Mouse (Mus musculus) hindbrain, embryonic 10.5 days (tissue): ENCODE results near the gene Fam213a. TPM values are rescaled to one million over a fixed set of nuclear protein-coding genes. Genes with fewer than 3 reads are reported as not detected.

ENCODE experiments used
- DNase-seq: peaks from one replicate; pipeline ENCODE4 v3.0.0-alpha.2; 2017; ENCODE audit warnings: low spot score
- H3K27ac ChIP-seq: fragments of 300-500 bp; sonication (generic); 2 replicates; pipeline ENCODE4 v1.5.1; 2016; ENCODE audit warnings: mild to moderate bottlenecking, moderate library complexity
- H3K27me3 ChIP-seq: fragments of 300-500 bp; sonication (generic); 2 replicates; pipeline ENCODE4 v1.6.1; 2016; ENCODE audit warnings: mild to moderate bottlenecking; ENCODE audit not compliant: poor library complexity, insufficient read depth, severe bottlenecking
- H3K36me3 ChIP-seq: fragments of 300-500 bp; sonication (generic); 2 replicates; pipeline ENCODE4 v1.6.1; 2016; ENCODE audit warnings: mild to moderate bottlenecking, moderate library complexity
- H3K4me1 ChIP-seq: fragments of 300-500 bp; sonication (generic); replicated peaks from 2 replicates; pipeline ENCODE4 v1.6.1; 2016; ENCODE audit warnings: mild to moderate bottlenecking
- H3K4me3 ChIP-seq: fragments of 300-500 bp; sonication (generic); 2 replicates; pipeline ENCODE4 v1.5.1; 2016; ENCODE audit warnings: mild to moderate bottlenecking, moderate library complexity
- H3K9me3 ChIP-seq: fragments of 300-500 bp; sonication (generic); 2 replicates; pipeline ENCODE4 v1.6.1; 2016; ENCODE audit warnings: mild to moderate bottlenecking, moderate library complexity
- WGBS: fragments of 180-500 bp; shearing (Covaris S2); methylation state at CpG from one replicate; pipeline ENCODE4 v1.1.7; 2016; 5-methylcytosine and 5-hydroxymethylcytosine counted together
- polyA plus RNA-seq: library from polyadenylated mRNA; unstranded; fragments of >200 nt; fragmentation: Nextera tagmentation; extraction: Ambion mirVana; gene quantifications from 2 replicates; pipeline ENCODE4 v1.2.1, GENCODE M21; 2016

The Fam213a gene
- polyA plus RNA-seq, 1 experiment from 2014 or later: 45.2 TPM

DNA sequence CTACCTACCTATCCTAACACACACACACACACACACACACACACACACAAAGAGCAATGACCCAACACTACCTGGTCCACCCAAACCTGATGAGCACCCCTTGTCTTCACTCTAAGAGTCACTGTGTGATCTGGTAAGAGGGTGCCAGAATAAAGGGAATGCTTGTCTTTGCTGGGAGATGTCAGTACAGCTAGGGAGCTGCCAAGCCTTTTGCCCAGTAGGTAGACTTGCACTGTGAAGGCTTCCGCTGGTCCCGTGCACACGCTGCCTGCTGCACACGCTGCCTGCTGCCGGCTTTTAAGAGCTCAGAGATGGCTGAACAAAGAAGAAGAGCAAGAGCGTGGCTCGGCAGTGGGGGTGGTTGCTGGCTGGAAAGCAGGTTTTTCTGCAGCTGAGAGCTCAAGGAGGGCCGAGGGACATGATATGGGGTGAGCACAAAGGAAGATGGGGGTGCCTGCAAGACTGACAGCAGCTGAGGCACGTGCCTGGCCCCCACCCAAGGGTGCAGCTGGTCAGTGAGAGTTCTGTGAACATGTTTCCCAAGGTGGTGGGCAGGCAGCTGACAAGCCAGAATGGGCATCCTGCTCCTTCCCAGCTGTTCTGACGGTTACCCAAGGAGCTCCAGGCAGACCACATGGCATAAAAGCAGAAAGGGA is 57.9 kb downstream of the Fam213a start:
- Histone ChIP-seq H3K27me3 (no peaks in the 10 kb centered on the region), H3K36me3 (no peaks in the 10 kb centered on the region; the same call in 1 of the 2 replicates), H3K4me1 (peaks cover 91% of the 10 kb centered on the region), H3K9me3 (no peaks in the 10 kb centered on the region), H3K4me3 (peak overlapping the region; percentile 40), H3K27ac (peak overlapping the region; percentile 99)
- WGBS: 13% methylated on average over 10 of the region's 10 CpGs
- DNase-seq: no peak

DNA sequence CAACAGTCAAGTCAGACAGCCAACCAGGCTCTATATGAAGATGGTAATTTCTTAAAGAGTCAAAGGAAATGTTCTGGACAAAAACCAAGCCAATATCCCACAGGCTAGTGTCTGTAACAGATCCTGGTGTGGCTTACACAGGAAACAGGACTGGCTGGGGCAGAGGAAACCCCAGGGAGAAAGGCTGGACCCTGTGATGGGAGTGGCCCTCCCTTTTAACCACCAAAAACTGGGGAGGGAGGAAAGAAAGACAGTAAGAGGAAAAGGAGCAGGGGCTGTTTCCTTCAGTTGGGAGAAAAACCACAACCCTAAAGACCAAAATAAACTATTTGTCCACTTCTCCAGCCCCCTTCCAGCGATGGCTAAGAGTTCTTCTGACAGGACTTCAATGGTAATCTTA is 58.4 kb downstream of the Fam213a start:
- Histone ChIP-seq H3K27ac (peak overlapping the region; percentile 99), H3K4me3 (peak overlapping the region; percentile 40; the same call in 1 of the 2 replicates), H3K4me1 (peaks cover 93% of the 10 kb centered on the region), H3K27me3 (no peaks in the 10 kb centered on the region), H3K36me3 (no peaks in the 10 kb centered on the region; the same call in 1 of the 2 replicates), H3K9me3 (no peaks in the 10 kb centered on the region)
- no peak for DNase-seq
- WGBS: 77% methylated on average over 1 of the region's 1 CpGs

DNA sequence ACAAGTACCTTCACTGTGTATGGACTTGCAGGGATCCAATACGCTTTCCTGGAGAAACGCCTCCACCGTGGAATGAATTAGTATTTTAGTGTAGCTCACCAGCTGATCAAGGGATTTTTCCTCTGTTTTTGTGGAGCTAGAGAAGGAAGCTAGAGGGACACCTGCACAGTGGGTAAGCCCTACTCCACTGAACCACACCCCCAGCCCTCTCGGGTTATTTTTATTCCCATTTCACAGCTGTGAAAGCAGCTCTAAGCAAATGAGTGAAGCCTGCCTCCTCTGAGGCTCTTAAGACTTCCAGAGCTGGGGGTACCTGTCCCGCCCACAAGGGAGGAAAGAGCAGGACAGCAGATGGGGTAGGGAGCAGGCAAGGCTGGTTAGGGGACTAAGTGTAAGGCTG is 60.2 kb downstream of the Fam213a start:
- no peaks in the 10 kb centered on the region for H3K27me3 ChIP-seq
- peak overlapping the region; percentile 99 for H3K27ac ChIP-seq
- 77% methylated on average over 5 of the region's 5 CpGs for WGBS
- H3K36me3 ChIP-seq: peaks cover 7% of the 10 kb centered on the region
- DNase-seq: no peak
- no peak overlapping the region for H3K4me3 ChIP-seq
- H3K4me1 ChIP-seq: peaks cover 93% of the 10 kb centered on the region
- H3K9me3 ChIP-seq: no peaks in the 10 kb centered on the region

DNA sequence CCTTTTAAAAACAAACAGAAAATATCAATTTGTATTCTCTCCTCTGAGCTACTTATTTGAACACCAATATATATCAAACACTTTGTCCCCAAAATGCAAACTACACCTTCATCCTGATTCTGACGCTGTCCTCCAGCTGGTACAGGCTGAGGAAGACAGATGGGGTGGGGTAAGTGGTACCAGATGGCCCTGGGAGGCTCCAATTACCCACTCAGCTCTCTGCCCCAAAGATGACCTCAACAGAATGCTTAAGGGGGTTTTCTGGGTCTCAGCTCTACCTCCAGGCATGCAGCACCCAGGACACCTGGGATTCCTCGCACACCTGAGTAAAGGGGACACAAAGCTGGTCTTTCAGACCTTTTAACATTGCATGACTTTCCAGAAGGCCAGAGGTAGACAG is 60.9 kb downstream of the Fam213a start:
- Histone ChIP-seq H3K9me3 (no peaks in the 10 kb centered on the region), H3K4me1 (peaks cover 92% of the 10 kb centered on the region), H3K36me3 (peaks cover 13% of the 10 kb centered on the region), H3K27ac (peak overlapping the region; percentile 99; the same call in 1 of the 2 replicates), H3K27me3 (no peaks in the 10 kb centered on the region), H3K4me3 (no peak overlapping the region)
- DNase-seq: peak; percentile 51
- WGBS: 46% methylated on average over 2 of the region's 2 CpGs

DNA sequence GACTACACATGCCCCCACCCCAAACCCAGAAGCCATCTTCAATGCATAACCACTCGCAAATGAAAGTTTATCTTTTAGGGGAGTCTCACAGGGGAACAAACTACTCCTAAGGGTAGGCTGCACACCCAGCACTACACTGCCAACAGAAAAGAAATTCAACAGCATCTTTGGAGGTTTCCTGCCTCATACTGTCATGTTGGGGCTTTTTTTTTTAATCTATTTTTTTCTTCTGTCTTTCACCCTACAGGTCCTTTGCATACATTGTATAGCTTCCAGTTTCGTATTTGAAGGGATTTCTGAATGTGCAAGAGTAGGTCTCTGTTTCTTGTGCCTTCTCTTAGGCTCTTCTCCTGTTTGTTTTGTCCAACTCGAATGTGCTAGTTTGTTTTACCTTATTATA is 61.3 kb downstream of the Fam213a start:
- no peaks in the 10 kb centered on the region for H3K27me3 ChIP-seq
- peak overlapping the region; percentile 63 for H3K27ac ChIP-seq
- DNase-seq: no peak
- no peaks in the 10 kb centered on the region for H3K9me3 ChIP-seq
- H3K4me1 ChIP-seq: peaks cover 90% of the 10 kb centered on the region
- no peak overlapping the region for H3K4me3 ChIP-seq
- peaks cover 18% of the 10 kb centered on the region for H3K36me3 ChIP-seq
- 78% methylated on average over 3 of the region's 3 CpGs for WGBS

DNA sequence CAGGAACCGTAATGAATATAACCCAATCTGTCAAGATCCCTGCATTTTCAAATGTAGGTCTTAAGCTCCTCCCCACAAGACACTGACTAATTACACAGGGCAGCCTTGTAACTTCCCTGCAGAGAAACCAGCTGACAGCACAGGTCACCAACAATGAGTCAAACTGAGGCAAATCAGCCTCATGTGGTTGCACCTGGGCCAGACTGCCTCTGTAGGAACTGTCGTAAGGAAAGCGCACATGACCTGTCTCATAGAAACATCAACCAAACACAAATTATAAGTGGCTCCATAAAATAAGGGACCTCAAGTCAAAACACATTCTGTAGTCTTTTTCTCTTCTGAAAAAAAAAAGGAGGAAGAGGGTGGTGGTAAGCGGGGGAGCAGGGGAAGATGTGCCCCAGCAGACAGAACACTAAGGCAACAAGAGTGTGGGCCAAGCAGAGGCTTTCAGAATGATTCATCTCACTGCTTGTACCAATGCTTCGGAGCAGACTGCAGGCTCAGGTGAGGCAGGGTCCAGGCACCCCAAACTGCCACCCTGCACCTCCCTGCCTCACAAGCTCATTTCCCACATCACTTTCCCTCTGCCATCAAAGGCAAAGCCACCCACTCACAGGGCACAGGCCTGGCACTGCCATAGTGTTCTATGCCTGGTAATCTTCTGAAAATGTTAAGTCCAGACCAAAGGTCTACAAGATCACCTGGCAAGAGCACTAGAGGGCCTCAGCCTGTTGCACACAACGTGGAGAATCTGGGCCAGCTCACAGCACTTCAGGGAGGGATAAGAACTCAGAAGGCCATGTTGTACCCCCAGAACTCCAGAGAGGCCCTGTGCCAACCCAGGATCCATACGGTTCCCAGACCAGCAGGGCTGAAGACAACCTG is 63.6 kb downstream of the Fam213a start:
- peaks cover 34% of the 10 kb centered on the region for H3K36me3 ChIP-seq
- H3K27ac ChIP-seq: peak overlapping the region; percentile 76
- no peaks in the 10 kb centered on the region for H3K9me3 ChIP-seq
- no peak overlapping the region for H3K4me3 ChIP-seq
- WGBS: 81% methylated on average over 7 of the region's 7 CpGs
- H3K27me3 ChIP-seq: no peaks in the 10 kb centered on the region
- H3K4me1 ChIP-seq: peaks cover 67% of the 10 kb centered on the region
- DNase-seq: no peak

DNA sequence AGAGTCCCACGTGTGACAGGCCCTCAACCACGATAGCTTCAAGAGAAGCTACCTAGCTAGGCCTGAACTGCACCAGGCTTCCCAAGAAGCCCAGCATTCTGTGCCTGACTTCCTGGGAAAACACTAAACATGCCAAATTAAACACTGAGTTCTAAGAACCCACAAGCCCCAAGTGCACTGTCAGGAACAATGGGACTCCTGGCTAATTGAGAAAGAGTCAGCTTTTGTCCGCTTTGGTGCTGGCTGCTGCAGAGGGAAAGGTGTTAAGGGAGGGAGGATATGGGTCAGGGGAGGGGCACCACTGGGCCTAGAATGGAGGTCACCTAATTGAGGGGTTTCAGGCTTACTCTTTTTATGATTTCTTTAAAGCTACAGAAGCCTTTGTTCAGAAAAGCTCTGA is 64.5 kb downstream of the Fam213a start:
- Histone ChIP-seq H3K4me1 (peaks cover 58% of the 10 kb centered on the region), H3K9me3 (no peaks in the 10 kb centered on the region), H3K36me3 (peaks cover 39% of the 10 kb centered on the region), H3K27ac (peak overlapping the region; percentile 76), H3K4me3 (no peak overlapping the region), H3K27me3 (no peaks in the 10 kb centered on the region)
- no peak for DNase-seq
- 51% methylated on average over 3 of the region's 3 CpGs for WGBS

DNA sequence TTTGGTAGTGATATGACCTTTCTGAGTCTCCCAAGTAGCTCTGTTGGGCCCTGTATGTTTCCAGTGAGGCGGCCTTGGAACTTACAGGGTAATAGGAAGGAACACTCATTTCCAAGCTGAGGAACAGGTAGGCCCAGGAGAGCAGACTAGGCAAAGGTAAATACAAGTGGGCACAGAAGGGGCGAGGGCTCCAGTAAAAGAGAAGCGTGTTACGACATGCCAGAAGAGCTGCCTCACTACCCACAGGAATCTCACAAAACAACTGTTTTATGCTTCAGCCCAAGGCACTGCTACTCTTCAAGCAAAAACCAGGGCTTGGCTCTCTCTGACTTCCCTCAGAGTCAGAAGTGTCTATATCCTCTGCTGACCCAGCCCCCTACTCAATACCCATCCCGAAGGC is 65.1 kb downstream of the Fam213a start:
- Histone ChIP-seq H3K4me1 (peaks cover 52% of the 10 kb centered on the region), H3K36me3 (peaks cover 39% of the 10 kb centered on the region), H3K4me3 (no peak overlapping the region), H3K27ac (peak overlapping the region; percentile 76), H3K9me3 (no peaks in the 10 kb centered on the region), H3K27me3 (no peaks in the 10 kb centered on the region)
- 93% methylated on average over 5 of the region's 5 CpGs for whole genome bisulfite sequencing
- DNase-seq: no peak

DNA sequence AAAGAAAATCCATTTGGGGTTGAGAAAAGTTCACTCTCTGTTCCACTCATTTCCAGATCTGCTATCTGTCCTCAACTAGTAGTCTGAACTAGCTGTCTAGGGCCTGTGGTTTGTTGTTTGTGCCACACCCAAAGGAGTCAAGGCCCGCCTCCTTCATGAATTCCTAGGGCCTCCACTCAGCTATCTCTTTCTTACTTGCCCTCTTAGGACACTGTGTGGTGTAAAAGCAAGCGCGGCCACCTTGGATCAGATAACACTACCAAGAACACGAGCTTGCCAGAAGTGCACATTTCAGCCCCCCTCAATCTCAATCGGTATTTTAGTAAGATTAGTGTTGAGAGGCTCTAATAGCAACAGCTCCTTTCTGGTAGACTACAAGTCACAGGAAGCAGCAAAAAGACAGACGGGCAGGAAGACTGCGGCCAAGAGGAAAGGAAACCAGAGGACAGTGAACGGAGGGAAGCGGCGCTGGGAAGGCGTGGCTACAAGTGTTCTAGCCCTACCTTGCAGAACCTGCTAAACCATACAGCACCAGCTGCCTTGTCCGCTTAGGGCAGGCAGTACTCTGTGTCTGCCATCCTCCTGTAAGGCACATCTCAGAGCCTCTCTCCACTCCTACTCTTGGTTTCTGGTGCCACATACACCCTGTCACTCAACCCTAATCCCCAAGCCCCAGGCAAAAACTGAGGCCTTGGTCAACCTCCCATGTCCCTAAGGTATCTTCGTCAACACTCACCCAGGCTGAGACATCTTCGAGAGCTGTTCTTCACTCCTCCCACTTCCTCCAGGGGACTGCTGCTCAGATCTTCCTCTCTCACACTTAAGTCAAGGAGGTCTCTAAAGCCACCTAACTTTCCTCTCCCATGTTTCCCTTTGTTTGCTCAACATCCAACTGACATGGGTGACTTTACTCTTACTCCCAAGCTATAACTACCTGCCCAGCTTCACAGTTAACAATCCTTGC is 65.9 kb downstream of the Fam213a start:
- DNase-seq: no peak
- Histone ChIP-seq H3K4me3 (no peak overlapping the region), H3K27ac (peak overlapping the region; percentile 76), H3K27me3 (no peaks in the 10 kb centered on the region), H3K4me1 (peaks cover 44% of the 10 kb centered on the region), H3K9me3 (no peaks in the 10 kb centered on the region), H3K36me3 (peaks cover 39% of the 10 kb centered on the region)
- WGBS: 82% methylated on average over 14 of the region's 14 CpGs

DNA sequence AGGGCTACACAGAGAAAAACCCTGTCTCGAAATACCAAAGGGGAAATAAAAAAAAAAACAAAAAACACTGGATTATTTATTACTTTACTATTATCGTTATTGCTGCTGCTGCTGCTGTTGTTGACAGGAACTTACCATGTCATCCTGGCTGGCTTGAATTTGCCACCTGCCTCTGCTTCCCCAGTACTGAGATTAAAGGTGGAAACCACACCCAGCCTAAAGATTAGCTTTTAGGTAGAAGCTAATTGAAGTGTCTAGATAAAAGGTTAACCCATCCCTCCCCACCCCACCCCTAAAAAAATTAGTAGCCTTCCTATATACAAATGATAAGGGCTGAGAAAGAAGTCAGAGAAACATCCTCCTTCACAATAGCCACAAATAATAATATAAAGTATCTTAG is 69.8 kb downstream of the Fam213a start:
- Histone ChIP-seq H3K27ac (no peak overlapping the region), H3K36me3 (peaks cover 40% of the 10 kb centered on the region), H3K4me1 (peaks cover 16% of the 10 kb centered on the region), H3K27me3 (no peaks in the 10 kb centered on the region), H3K4me3 (no peak overlapping the region), H3K9me3 (no peaks in the 10 kb centered on the region)
- no peak for DNase-seq
- 92% methylated on average over 2 of the region's 2 CpGs for WGBS
